Mouse (Mus musculus) CH12F3 (cell line): ENCODE data around the gene Rasl2-9.

ENCODE experiments used
- in situ Hi-C: fragments of 300-500 bp; cut with MboI; formaldehyde crosslinking; loops from 2 replicates; pipeline ENCODE4 v1.14.3; 2020; ENCODE audit warnings: low sequenced_read_pairs

Rasl2-9 gene

GRCm38 (mm10) chr7:5081939-5082338 is 43.8 kb downstream of the Rasl2-9 start:
- in situ Hi-C loops, result loop anchor here (5.0 kb wide), 1 partner anchor 45 kb away; the partner anchor contains the start of gene Rasl2-9

GRCm38 (mm10) chr7:5081241-5081640 is 44.5 kb downstream of the Rasl2-9 start:
- in situ Hi-C loops, result loop anchor here (5.0 kb wide), 1 partner anchor 46 kb away; the partner anchor contains the start of gene Rasl2-9

GRCm38 (mm10) chr7:5080815-5081214 is 44.9 kb downstream of the Rasl2-9 start:
- in situ Hi-C loops, result loop anchor here (5.0 kb wide), 1 partner anchor 46 kb away; the partner anchor contains the start of gene Rasl2-9

- in situ Hi-C loops, result loop anchor here (5.0 kb wide), 1 partner anchor 47 kb away; the partner anchor contains the start of gene Rasl2-9
Observed at GRCm38 (mm10) chr7:5080010-5080751, 45.6 kb downstream of the Rasl2-9 start, which contains the start of gene Epn1. Gene Epn1 (plus strand): TSS chr7:5080235.

GRCm38 (mm10) chr7:5079365-5080009 is 46.3 kb downstream of the Rasl2-9 start:
- in situ Hi-C loops, result loop anchor here (5.0 kb wide), 1 partner anchor 48 kb away; the partner anchor contains the start of gene Rasl2-9

- in situ Hi-C loops, result no loop called here
Observed at GRCm38 (mm10) chr7:5076931-5077330, 48.8 kb downstream of the Rasl2-9 start.

GRCm38 (mm10) chr7:5074984-5075383 is 50.8 kb downstream of the Rasl2-9 start:
- in situ Hi-C loops, result no loop called here
